Mouse (Mus musculus): ENCODE data around the gene Fam126a.
"Not testable (repeated sequence)": the region's sequence is repeated elsewhere in the genome, so short reads cannot be mapped to it uniquely, and the experiment has no call there.

Gene Fam126a

GRCm38 (mm10) chr5:23893156-23893863 lies 137.2 kb downstream of the Fam126a start:
- DNase-seq = no peak

GRCm38 (mm10) chr5:23890734-23891133 lies 139.8 kb downstream of the Fam126a start:
- peak; percentile 44 for DNase-seq

DNA sequence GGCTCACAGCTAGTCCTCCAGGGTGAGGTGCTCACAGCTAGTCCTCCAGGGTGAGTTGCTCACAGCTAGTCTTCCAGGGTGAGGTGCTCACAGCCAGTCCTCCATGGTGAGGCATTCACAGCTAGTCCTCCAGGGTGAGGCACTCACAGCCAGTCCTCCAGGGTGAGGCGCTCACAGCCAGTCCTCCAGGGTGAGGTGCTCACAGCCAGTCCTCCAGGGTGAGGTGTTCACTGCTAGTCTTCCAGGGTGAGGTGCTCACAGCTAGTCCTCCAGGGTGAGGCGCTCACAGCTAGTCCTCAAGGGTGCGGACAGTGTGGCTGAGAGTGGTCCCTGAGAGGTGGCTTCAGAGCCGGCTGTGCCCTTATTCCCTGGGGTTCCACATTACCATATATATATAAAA lies 141.0 kb downstream of the Fam126a start:
- no peak for DNase-seq

DNA sequence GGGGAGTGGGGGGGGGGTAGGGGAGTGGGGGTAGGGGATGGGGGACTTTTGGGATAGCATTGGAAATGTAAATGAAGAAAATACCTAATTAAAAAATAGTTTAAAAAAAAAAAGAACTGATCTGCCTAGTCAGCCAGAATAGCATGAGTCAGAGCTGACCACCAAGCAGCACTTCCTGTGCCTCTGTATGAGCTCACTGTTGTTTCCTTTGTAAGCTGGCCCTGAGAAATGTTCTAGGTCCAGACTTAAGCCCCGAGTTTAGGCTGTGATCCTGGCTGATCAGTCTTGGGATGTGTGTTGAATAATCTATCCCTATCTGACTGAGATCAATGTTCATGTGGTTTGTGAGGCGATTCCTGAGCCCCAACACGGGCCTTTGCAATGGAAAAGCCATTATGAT lies 143.4 kb downstream of the Fam126a start:
- no peak for DNase-seq

- DNase-seq = no peak
Observed at GRCm38 (mm10) chr5:23874457-23874856, 156.0 kb downstream of the Fam126a start.

GRCm38 (mm10) chr5:23872586-23872985 lies 157.9 kb downstream of the Fam126a start:
- DNase-seq = no peak

DNA sequence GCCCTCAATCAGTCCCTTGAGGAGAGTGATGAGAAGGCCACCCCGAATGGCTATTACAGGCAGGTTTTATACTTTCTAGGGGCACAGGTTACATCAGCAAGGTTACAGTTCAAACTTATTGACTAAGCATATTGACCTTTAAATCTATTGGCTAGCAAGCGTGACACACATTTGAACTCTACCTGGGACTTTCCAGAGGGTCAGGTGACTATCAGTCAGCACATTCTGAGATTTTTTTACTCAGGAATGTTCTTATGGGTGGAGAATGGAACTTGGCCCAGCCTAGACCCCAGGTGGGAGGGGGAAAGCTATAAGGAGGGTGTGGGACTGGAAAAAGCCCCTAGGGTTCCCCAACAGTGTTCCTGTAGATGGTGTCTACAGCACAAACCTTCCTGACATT lies 159.2 kb downstream of the Fam126a start:
- DNase-seq = not testable (repeated sequence)

GRCm38 (mm10) chr5:23865941-23866340 lies 164.5 kb downstream of the Fam126a start:
- DNase-seq = no peak
